Mouse (Mus musculus) lung, adult 2 months (tissue): ENCODE results near the gene Klhdc9.
A peak's percentile ranks its signal among the peaks of the same experiment; 100 is the strongest.

ENCODE experiments used
- CTCF ChIP-seq: fragments of 200-500 bp; IDR thresholded peaks from 2 replicates; pipeline ENCODE4 v1.5.1; 2011; ENCODE audit warnings: mild to moderate bottlenecking, low read length, control low read depth; ENCODE audit not compliant: insufficient read depth
- POLR2A ChIP-seq: fragments of 200-500 bp; IDR thresholded peaks from 2 replicates; pipeline ENCODE4 v1.6.1; 2011; ENCODE audit warnings: low read depth, mild to moderate bottlenecking, control low read depth, low read length, borderline replicate concordance; ENCODE audit errors: extremely low read depth

DNA sequence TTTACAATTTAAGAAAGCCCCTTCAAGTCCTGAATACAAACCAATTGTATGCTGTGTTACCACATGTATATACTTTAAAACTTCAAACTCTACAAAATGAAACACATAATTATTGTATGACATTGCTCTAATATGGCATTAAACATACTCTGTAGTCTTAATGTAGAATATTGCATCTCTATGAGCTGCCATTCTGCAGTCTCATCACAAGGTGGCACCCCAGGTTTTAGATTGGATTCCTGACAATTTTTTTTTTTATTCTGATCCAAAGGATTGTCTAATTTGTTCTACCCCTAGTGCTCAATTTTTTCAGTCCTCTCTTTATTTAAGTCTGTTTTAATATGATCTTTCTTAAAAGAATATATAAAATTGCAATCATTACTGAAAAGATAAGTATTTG is 39.2 kb downstream of the Klhdc9 start:
- 0 out of 2 replicates have a peak, but pooled peaks have one; percentile 1 for TF ChIP-seq CTCF
- no peak for TF ChIP-seq POLR2A
